Mouse (Mus musculus): ENCODE results near the gene Them4.

- no peak for TF ChIP-seq POLR2A (IDR thresholded peaks at IDR 0.05; ENCODE audit: insufficient read depth, low read depth, low read length)
- no peak for TF ChIP-seq CTCF (IDR thresholded peaks at IDR 0.05; ENCODE audit: insufficient read depth, low read depth, low read length)
Observed at GRCm38 (mm10) chr3:94372641-94373040, 62.8 kb downstream of the Them4 start, which contains the start of gene Rorc.

Measured in olfactory bulb, adult 2 months (tissue).